Mouse (Mus musculus) heart, embryonic 16.5 days (tissue): Measurements from ENCODE around the gene Zranb2. TPM values are rescaled to one million over a fixed set of nuclear protein-coding genes. Genes with fewer than 3 reads are reported as not detected.
A peak's percentile ranks its signal among the peaks of the same experiment; 100 is the strongest.

Source experiments
- ATAC-seq: fragments of 200-750 bp; cut with Nextera tagmentation; replicated peaks from 2 replicates; pipeline ENCODE4 v1.8.0; 2017; ENCODE audit warnings: moderate number of reproducible peaks; ENCODE audit not compliant: insufficient read depth, low FRiP score; ENCODE audit errors: extremely low read depth
- H3K27ac ChIP-seq: fragments of 300-500 bp; sonication (generic); 2 replicates; pipeline ENCODE4 v1.5.1; 2014; ENCODE audit warnings: mild to moderate bottlenecking, low read length, control low read depth, moderate library complexity
- H3K27me3 ChIP-seq: fragments of 300-500 bp; sonication (generic); 2 replicates; pipeline ENCODE4 v1.6.1; 2014; ENCODE audit warnings: low read length, mixed read lengths; ENCODE audit not compliant: control insufficient read depth, insufficient read depth
- H3K36me3 ChIP-seq: fragments of 300-500 bp; sonication (generic); 2 replicates; pipeline ENCODE4 v1.6.1; 2014; ENCODE audit not compliant: control insufficient read depth, insufficient read depth
- H3K4me1 ChIP-seq: fragments of 300-500 bp; sonication (generic); 2 replicates; pipeline ENCODE4 v1.6.1; 2014; ENCODE audit warnings: low read length, mixed read lengths; ENCODE audit not compliant: control insufficient read depth, insufficient read depth
- H3K4me2 ChIP-seq: fragments of 300-500 bp; sonication (generic); 2 replicates; pipeline ENCODE4 v1.6.1; 2014; ENCODE audit warnings: low read depth, mild to moderate bottlenecking, control low read depth, low read length
- H3K4me3 ChIP-seq: fragments of 300-500 bp; sonication (generic); 2 replicates; pipeline ENCODE4 v1.5.1; 2014; ENCODE audit warnings: mild to moderate bottlenecking, control low read depth, low read length
- H3K9ac ChIP-seq: fragments of 300-500 bp; sonication (generic); 2 replicates; pipeline ENCODE4 v1.6.1; 2014; ENCODE audit warnings: low read length, control low read depth
- H3K9me3 ChIP-seq: fragments of 300-500 bp; sonication (generic); replicated peaks from 2 replicates; pipeline ENCODE4 v1.6.1; 2016; ENCODE audit warnings: low read length; ENCODE audit not compliant: control insufficient read depth
- WGBS: fragments of 180-500 bp; shearing (Covaris S2); extraction: QIAGEN DNeasy Blood & Tissue Kit; methylation state at CpG from one replicate; pipeline ENCODE4 v1.1.7; 2014; 5-methylcytosine and 5-hydroxymethylcytosine counted together
- polyA plus RNA-seq: library from polyadenylated mRNA; unstranded; fragments of >200 nt; fragmentation: Nextera tagmentation; extraction: Ambion mirVana; gene quantifications from 2 replicates; pipeline ENCODE4 v1.2.1, GENCODE M21; 2015

The Zranb2 gene
- polyA plus RNA-seq, 1 experiment from 2014 or later = 62.0 TPM

DNA sequence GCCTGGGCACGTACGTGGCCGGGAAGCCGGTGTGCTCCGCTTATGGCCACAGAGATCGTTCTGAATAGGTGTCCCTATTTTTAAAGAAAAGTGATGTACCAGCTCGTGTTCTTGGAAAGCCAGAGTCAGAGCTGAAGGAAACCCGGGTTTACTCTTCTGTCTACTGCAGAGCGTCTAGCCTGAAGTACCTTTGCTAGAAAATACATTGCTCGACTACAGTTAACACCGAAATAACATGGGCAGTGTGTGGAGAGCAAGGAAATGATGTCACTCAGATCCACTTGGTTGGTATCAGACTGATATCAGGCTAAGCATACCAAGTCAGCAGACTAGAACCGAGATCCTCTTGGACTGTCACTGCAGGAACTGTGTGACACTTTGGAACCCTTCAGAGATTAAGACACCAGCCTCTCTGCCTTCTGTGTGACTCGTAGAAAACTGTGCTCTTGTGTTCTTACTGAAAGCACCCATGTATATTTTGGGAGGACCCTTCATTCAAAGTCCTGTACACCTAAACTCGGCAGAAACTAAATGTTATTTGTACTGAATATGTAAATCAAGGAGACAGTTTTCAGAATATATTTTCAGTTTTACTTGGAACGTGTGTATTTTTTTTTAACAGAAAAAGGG is 941 bp downstream of the Zranb2 start:
- ATAC-seq = no peak; the same call in 1 of the 2 replicates
- Histone ChIP-seq H3K36me3 (peaks cover 14% of the 10 kb centered on the region), H3K27me3 (peaks cover 24% of the 10 kb centered on the region), H3K4me2 (peak overlapping the region; percentile 74), H3K27ac (peak overlapping the region; percentile 93), H3K4me1 (peaks cover 6% of the 10 kb centered on the region; the same call in 1 of the 2 replicates), H3K9me3 (peaks cover 9% of the 10 kb centered on the region), H3K4me3 (peak overlapping the region; percentile 84), H3K9ac (peak overlapping the region; percentile 86)
- WGBS = 2% methylated on average over 15 of the region's 15 CpGs

DNA sequence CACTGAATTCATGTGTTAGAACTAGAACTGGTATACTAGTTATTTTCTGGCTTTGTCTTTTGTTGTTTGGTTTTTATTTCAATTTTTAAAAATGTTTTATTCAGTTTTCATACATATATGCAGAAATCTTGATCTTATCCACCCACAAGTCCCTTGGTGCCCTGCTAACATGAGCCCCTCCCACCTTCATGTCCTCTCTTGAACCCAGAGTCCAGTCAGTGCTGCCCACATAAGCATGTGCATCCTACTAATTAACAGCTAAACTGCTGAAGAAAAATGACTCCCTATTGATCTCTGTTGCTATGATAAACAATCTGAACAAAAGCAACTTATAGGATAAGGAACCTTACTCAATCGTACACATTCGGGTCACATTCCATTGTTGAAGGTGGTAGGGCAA is 15.4 kb downstream of the Zranb2 start:
- Histone ChIP-seq H3K4me1 (no peaks in the 10 kb centered on the region), H3K27me3 (no peaks in the 10 kb centered on the region), H3K4me2 (no peak overlapping the region), H3K9me3 (no peaks in the 10 kb centered on the region), H3K36me3 (peaks cover 36% of the 10 kb centered on the region), H3K4me3 (no peak overlapping the region), H3K9ac (no peak overlapping the region), H3K27ac (no peak overlapping the region)
- ATAC-seq = no peak
- 90% methylated on average over 2 of the region's 2 CpGs for WGBS

DNA sequence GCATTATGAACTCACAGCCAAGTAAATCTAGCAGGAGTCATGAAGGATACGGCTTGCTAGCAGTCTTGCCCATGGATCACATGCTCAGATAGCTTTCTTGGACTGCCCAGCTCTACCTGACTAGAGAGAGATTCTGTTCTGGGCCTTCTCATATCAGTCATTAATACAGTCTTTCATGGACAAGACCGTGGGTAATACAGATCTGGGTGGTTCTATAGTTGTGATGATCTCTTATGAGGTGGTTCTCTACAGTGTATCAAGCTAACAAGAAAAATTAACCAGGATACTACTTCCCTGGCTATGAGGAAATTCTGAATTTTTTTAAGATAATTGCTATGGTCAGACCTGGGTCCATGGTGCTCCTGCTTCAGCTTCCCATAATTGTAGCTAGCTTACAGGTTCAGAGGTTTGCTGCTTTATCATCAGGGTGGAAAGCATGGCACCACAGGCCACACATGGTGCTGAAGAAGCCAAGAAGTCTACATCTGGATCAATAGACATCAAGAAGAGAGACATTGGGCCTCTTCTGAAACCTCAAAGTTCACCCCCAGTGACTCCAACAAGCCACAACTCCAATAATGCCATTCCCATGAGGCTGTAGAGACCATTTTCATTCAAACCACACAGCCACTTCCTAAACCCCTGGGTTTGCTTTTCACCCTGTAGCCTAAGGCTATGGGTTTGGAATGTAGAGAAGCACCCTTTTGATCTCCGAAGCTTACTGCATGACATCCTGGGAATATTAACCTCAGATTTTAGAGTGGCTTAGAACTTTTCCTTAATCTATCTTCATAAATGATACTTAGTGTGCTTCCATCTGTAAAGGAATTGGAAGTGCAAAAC is 16.0 kb downstream of the Zranb2 start:
- H3K36me3 ChIP-seq = peaks cover 32% of the 10 kb centered on the region
- no peaks in the 10 kb centered on the region for H3K9me3 ChIP-seq
- H3K4me3 ChIP-seq = no peak overlapping the region
- WGBS = 94% methylated on average over 3 of the region's 3 CpGs
- H3K4me2 ChIP-seq = no peak overlapping the region
- H3K27ac ChIP-seq = no peak overlapping the region
- ATAC-seq = no peak
- H3K9ac ChIP-seq = no peak overlapping the region
- no peaks in the 10 kb centered on the region for H3K4me1 ChIP-seq
- no peaks in the 10 kb centered on the region for H3K27me3 ChIP-seq

DNA sequence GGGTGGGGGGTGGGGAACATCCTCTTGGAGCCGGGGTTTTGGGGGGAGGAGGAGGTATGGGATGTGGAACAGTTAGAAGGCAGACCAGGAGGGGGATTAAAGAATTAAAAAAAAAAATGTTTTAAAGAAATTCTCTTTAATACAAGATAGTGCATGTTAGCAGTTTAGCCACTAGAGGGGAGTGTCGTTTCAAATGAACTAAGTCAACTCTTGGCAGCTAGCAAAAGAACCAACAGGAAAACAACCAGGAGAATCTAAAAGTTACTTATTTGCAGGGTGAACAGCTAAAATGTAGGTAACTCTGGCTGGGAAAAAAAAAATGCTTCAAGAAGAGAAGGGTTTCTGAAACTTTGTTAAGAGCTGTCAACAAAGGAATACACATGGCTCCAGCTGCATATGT is 31.2 kb downstream of the Zranb2 start:
- Histone ChIP-seq H3K27ac (no peak overlapping the region), H3K9me3 (no peaks in the 10 kb centered on the region), H3K36me3 (no peaks in the 10 kb centered on the region), H3K4me2 (no peak overlapping the region), H3K9ac (no peak overlapping the region), H3K4me1 (peaks cover 9% of the 10 kb centered on the region; the same call in 1 of the 2 replicates), H3K27me3 (peaks cover 30% of the 10 kb centered on the region), H3K4me3 (no peak overlapping the region)
- no peak for ATAC-seq
- 1% methylated on average over 2 of the region's 2 CpGs for WGBS

DNA sequence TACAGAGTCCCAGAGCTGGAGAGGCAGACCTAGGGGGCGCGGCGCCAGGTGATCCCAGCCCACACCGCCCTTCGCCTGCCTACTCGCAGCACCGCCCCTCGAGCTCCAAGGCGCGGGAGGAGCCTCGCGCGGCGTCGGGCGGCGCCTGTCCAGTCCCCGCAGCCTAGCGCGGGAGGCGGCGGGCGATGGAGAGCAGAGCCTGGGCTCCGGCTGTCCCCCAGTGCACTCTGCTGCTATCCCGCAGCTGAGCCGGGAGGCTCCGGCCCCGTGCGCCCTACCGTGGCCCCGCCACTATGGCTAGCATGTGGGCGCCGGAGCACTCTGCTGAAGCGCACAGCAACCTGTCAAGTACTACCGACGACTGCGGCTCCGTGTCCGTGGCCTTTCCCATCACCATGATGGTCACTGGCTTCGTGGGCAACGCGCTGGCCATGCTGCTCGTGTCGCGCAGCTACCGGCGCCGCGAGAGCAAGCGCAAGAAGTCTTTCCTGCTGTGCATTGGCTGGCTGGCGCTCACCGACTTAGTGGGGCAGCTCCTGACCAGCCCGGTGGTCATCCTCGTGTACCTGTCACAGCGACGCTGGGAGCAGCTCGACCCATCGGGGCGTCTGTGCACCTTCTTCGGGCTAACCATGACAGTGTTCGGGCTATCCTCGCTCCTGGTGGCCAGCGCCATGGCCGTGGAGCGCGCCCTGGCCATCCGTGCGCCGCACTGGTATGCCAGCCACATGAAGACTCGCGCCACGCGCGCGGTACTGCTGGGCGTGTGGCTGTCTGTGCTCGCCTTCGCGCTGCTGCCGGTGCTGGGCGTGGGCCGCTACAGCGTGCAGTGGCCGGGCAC is 33.0 kb downstream of the Zranb2 start, which contains the start of gene Ptger3:
Gene Ptger3, plus strand, starts transcription at position 168 of the 841 bp plus-strand sequence.
- H3K9me3 ChIP-seq = no peaks in the 10 kb centered on the region
- H3K27me3 ChIP-seq = peaks cover 30% of the 10 kb centered on the region
- H3K4me2 ChIP-seq = peak within 1 kb of the TSS; percentile 92
- peak within 1 kb of the TSS; percentile 61 for H3K4me3 ChIP-seq
- H3K4me1 ChIP-seq = peaks cover 9% of the 10 kb centered on the region; the same call in 1 of the 2 replicates
- H3K27ac ChIP-seq = no peak within 1 kb of the TSS
- WGBS = under 1% methylated on average over 84 of the region's 84 CpGs
- H3K9ac ChIP-seq = peak within 1 kb of the TSS; percentile 46
- ATAC-seq = peak; percentile 60
- no peaks in the 10 kb centered on the region for H3K36me3 ChIP-seq

DNA sequence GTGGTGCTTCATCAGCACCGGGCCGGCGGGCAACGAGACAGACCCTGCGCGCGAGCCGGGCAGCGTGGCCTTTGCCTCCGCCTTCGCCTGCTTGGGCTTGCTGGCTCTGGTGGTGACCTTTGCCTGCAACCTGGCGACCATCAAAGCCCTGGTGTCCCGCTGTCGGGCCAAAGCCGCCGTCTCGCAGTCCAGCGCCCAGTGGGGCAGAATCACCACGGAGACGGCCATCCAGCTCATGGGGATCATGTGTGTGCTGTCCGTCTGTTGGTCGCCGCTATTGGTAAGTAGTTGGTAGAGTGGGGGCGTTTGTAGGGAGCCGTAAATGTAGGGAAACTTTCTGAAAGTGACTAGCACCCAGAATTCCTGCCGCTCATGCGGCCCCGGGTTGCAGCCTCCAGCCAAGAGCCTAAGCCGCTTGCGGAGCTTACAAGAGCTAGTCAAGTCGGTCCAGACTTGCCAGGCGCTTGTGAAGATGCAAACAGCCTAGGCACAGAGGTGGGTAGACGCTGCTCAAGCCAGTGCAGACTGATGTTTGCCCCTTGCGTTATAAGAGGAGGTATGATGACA is 33.7 kb downstream of the Zranb2 start:
- 3% methylated on average over 34 of the region's 34 CpGs for WGBS
- H3K4me1 ChIP-seq = peaks cover 9% of the 10 kb centered on the region; the same call in 1 of the 2 replicates
- no peaks in the 10 kb centered on the region for H3K9me3 ChIP-seq
- H3K27me3 ChIP-seq = peaks cover 30% of the 10 kb centered on the region
- peak overlapping the region; percentile 61 for H3K4me3 ChIP-seq
- no peak for ATAC-seq
- no peaks in the 10 kb centered on the region for H3K36me3 ChIP-seq
- no peak overlapping the region for H3K27ac ChIP-seq
- peak overlapping the region; percentile 46 for H3K9ac ChIP-seq
- H3K4me2 ChIP-seq = peak overlapping the region; percentile 92

DNA sequence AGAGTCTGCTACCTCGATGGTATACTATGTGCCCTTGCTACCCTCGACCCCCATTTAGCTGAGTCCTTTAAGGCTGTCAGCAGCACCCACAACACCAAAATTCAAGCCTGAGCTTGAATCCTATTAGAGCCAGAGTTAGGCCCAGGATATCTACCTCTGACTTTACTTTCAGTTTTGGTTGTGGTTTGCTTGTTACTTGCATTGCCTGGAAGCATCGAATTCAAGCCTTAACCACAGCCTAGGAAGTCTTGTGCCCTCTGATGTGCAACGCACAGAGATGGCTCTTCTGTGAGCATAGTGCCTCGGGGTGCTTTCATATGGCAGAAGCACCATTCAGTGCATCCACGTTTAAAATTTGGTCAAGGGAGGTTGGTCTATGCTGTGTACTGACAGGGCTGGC is 38.1 kb downstream of the Zranb2 start:
- no peak for ATAC-seq
- Histone ChIP-seq H3K4me3 (no peak overlapping the region), H3K36me3 (no peaks in the 10 kb centered on the region), H3K27ac (no peak overlapping the region), H3K27me3 (peaks cover 20% of the 10 kb centered on the region), H3K4me1 (peaks cover 12% of the 10 kb centered on the region), H3K9ac (no peak overlapping the region), H3K9me3 (no peaks in the 10 kb centered on the region), H3K4me2 (no peak overlapping the region)
- 73% methylated on average over 6 of the region's 6 CpGs for WGBS

DNA sequence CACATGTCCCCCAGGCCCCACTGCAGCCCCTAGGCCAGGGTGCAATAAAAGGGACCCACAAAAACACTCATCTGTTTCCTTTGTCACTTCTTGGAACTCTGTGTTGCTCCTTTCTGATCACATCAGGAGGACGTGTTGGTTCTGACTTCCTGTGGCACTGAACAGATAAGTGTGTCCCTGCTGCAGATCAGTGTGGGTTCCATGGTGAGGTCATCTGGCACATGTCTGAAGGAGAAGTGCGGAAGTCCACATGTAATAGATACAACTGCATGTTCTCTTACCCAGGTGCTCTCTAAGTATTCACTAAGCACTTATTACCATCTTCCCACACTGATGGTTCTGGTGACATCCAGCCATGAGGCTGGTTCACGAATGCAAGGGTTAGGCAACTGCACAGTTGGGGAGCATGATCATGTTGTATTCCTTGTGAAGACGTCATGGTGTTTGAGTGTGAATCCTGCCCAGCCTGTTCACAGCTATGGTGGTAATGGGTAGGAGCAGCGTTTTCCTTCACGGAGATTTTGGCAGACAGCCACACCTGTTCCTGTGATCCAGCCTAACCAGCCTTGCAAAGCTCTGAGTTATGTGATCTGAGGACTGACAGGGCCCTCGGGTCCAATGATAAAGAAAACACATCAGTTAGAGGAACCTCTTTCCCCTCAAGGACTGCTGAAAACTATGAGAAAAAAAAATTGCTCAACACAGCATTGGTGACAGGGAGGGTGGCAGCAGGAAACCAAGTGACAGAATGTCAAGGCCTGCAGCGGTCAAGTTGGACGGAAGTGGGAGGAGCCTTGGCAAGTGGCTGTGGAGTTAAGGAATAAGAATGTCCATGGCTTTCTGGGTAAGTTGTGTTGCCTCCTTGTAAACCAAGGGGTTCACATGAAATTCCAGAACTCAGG is 41.7 kb downstream of the Zranb2 start:
- Histone ChIP-seq H3K4me2 (no peak overlapping the region), H3K4me3 (no peak overlapping the region), H3K27me3 (no peaks in the 10 kb centered on the region), H3K4me1 (peaks cover 19% of the 10 kb centered on the region), H3K9me3 (no peaks in the 10 kb centered on the region), H3K27ac (no peak overlapping the region), H3K9ac (no peak overlapping the region), H3K36me3 (no peaks in the 10 kb centered on the region)
- no peak for ATAC-seq
- WGBS = 43% methylated on average over 9 of the region's 9 CpGs
